Mouse (Mus musculus) ES-Bruce4 (cell line): ENCODE measurements at regions not wholly inside any gene's neighbourhood (a gene's known extent, or its start where the extent isn't known, plus 50 kb on each side); places are given as distances from the start of the nearest gene placed in this dataset.
A peak's percentile ranks its signal among the peaks of the same experiment; 100 is the strongest.

ENCODE experiments used
- H3K27ac ChIP-seq: 2 replicates; pipeline ENCODE4 v1.5.1; 2012; ENCODE audit warnings: low read length, inconsistent platforms; ENCODE audit not compliant: insufficient read depth
- H3K27me3 ChIP-seq: 2 replicates; pipeline ENCODE4 v1.6.1; 2012; ENCODE audit warnings: mild to moderate bottlenecking, low read length, inconsistent platforms; ENCODE audit not compliant: control insufficient read depth, poor library complexity, insufficient read depth, severe bottlenecking
- H3K36me3 ChIP-seq: 2 replicates; pipeline ENCODE4 v1.6.1; 2012; ENCODE audit warnings: inconsistent platforms, mild to moderate bottlenecking, low read length, moderate library complexity; ENCODE audit not compliant: control insufficient read depth, poor library complexity, insufficient read depth, severe bottlenecking
- H3K4me1 ChIP-seq: one replicate; pipeline ENCODE4 v1.8.1; 2011; ENCODE audit warnings: low read length; ENCODE audit not compliant: control insufficient read depth, insufficient read depth
- H3K4me3 ChIP-seq: 2 replicates; pipeline ENCODE4 v1.5.1; 2011; ENCODE audit warnings: low read depth, mild to moderate bottlenecking, low read length
- H3K9ac ChIP-seq: 2 replicates; pipeline ENCODE4 v1.6.1; 2012; ENCODE audit warnings: low read depth, mild to moderate bottlenecking, inconsistent platforms; ENCODE audit not compliant: poor library complexity, severe bottlenecking
- H3K9me3 ChIP-seq: replicated peaks from 2 replicates; pipeline ENCODE4 v1.6.1; 2012; ENCODE audit warnings: mild to moderate bottlenecking, low read length, inconsistent platforms; ENCODE audit not compliant: control insufficient read depth, poor library complexity, insufficient read depth, severe bottlenecking
- CTCF ChIP-seq: IDR thresholded peaks from one replicate; pipeline ENCODE4 v1.8.1; 2011; ENCODE audit warnings: low read depth, low read length
- EP300 ChIP-seq: IDR thresholded peaks from 2 replicates; pipeline ENCODE4 v1.6.1; 2011; ENCODE audit warnings: low read depth, low read length; ENCODE audit not compliant: insufficient read depth
- POLR2A ChIP-seq: IDR thresholded peaks from one replicate; pipeline ENCODE4 v1.8.1; 2011; ENCODE audit warnings: low read length; ENCODE audit not compliant: insufficient read depth

DNA sequence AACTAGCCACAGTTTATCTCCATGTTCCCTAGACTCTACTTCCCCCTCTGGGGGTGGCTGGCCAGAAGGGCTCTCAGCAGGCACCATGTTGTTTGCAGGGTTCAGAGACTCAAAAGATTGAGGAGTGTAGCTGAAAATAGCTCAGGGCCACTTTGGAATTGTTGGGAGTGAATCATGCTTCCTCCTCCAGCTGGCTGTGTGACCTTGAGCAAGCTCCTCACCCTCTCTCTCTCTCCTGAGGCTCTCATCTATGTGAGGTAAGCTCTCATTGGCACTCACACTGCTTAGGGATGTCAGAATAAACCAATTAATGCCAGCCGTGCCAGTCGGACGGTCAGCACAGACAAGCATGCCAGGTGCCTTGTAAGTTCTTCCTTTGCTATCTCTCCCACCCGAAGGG, 228.0 kb downstream of the Sipa1l2 start:
- H3K4me3 ChIP-seq = no peak overlapping the region
- TF ChIP-seq CTCF (no peak), EP300 (no peak), POLR2A (no peak)
- no peak overlapping the region for H3K9ac ChIP-seq
- no peaks in the 10 kb centered on the region for H3K4me1 ChIP-seq
- no peaks in the 10 kb centered on the region for H3K27me3 ChIP-seq
- no peaks in the 10 kb centered on the region for H3K9me3 ChIP-seq
- no peak overlapping the region for H3K27ac ChIP-seq
- no peaks in the 10 kb centered on the region for H3K36me3 ChIP-seq

DNA sequence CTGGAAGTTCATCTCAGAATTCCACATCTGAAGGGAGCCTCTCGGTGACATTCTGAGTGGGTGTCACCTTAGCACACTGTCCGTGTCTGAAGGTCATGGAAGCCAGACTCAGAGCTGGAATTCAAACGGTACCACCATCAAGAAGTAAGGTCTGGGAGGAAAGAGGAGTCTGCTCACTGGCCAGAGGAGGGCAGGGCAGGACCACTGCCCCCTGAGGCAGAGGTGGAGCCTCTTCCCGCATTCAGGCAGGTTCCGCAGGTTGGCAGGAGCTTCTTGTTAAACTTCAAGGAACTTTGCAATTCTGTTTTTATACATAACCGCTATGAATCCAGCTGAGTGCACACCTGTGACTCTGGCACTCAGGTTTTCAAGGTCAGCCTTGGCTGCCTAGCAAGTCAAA, 231.4 kb downstream of the Sipa1l2 start:
- Histone ChIP-seq H3K4me3 (no peak overlapping the region), H3K9me3 (no peaks in the 10 kb centered on the region), H3K27me3 (no peaks in the 10 kb centered on the region), H3K36me3 (no peaks in the 10 kb centered on the region), H3K9ac (no peak overlapping the region), H3K4me1 (no peaks in the 10 kb centered on the region), H3K27ac (no peak overlapping the region)
- TF ChIP-seq EP300 = no peak
- TF ChIP-seq CTCF = peak; percentile 64
- no peak for TF ChIP-seq POLR2A

GRCm38 (mm10) chr8:125337444-125338077, 232.0 kb downstream of the Sipa1l2 start:
- H3K9me3 ChIP-seq = no peaks in the 10 kb centered on the region
- no peak overlapping the region for H3K9ac ChIP-seq
- no peak overlapping the region for H3K4me3 ChIP-seq
- TF ChIP-seq POLR2A (no peak), CTCF (no peak)
- H3K4me1 ChIP-seq = no peaks in the 10 kb centered on the region
- no peaks in the 10 kb centered on the region for H3K36me3 ChIP-seq
- H3K27me3 ChIP-seq = no peaks in the 10 kb centered on the region
- no peak overlapping the region for H3K27ac ChIP-seq

DNA sequence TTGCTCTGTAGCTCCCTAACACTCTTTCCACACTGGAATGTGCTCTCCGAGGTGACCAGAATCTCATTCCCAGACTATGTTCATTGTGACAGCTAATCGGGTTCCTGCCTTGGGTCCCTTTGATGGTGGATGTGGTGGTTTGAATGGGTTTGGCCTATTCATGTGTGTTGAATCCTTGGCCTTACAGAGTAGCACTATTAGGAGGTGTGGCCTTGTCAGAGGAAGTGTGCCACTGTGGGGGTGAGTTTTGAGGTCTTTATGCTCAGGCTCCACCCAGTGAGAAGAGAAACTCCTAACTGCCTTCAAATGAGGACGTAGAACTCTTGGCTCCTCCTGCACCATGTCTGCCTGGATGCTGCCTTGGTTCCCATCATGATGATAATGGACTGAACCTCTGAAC, 232.8 kb downstream of the Sipa1l2 start:
- H3K27me3 ChIP-seq = no peaks in the 10 kb centered on the region
- no peak overlapping the region for H3K27ac ChIP-seq

DNA sequence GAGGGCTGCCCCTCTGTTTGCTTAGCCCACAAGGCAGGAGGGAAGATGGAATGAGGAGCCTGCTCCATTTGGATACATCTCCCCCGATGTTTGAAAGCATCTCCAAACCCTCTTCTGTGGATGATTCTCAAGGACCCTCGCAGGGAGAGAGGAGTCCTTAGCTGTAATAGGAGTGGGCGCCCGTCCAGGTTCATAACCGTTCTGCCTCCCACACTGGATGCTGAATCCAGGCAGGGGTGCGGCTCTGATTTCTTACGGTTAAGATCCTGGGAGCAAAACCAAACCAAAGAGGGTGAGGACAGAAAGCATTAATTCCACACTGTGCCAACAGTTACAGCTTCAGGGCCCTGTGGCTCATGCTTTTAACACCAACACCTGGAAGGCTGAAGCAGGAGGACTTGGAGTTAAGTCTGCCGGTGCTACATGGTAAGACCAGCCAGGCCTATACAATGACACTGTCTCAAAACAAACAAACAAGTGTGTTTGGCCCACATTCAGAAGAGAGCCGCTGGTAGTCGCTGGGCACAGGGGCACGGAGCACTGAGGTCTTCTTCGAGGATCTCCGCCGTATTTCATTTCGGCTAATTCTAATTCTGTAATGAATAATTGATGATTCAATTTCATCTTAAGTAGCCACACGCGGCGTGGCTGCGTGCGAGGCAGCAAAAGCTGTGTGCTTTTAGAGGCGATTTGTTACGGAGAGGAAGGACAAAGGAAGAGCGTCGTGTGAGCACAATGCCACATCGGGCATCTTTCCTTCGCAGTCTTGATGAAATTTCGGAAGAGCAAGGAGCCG, 233.8 kb downstream of the Sipa1l2 start:
- Histone ChIP-seq H3K36me3 (no peaks in the 10 kb centered on the region), H3K4me3 (no peak overlapping the region), H3K27me3 (no peaks in the 10 kb centered on the region), H3K27ac (no peak overlapping the region), H3K4me1 (no peaks in the 10 kb centered on the region), H3K9ac (no peak overlapping the region), H3K9me3 (no peaks in the 10 kb centered on the region)
- TF ChIP-seq CTCF (no peak), EP300 (no peak), POLR2A (no peak)

More for the DNA sequence above, 232.8 kb downstream of the Sipa1l2 start:
- Histone ChIP-seq H3K4me1 (no peaks in the 10 kb centered on the region), H3K9me3 (no peaks in the 10 kb centered on the region), H3K4me3 (no peak overlapping the region), H3K9ac (no peak overlapping the region), H3K36me3 (no peaks in the 10 kb centered on the region)
- TF ChIP-seq EP300 (no peak), POLR2A (no peak), CTCF (no peak)

DNA sequence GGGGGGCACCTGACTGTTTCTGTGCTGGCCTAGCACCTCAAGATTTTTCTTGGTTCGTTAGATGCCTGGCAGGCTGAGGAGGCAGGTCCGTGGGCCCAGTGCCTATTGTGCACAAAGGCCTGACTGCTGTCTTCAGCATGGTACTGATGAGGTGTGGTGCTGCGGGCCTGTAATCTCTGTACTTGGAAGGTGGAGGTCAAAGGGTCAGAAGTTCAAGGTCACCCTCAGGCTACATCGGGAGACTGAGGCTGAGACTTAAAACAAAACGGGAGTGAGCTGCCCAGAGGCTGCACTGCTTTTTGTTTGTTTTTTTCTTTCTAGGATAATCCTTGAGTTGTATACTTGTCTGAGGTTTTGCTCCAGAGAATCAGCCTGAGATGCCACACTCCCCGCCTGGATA, 234.4 kb downstream of the Sipa1l2 start:
- Histone ChIP-seq H3K27me3 (no peaks in the 10 kb centered on the region), H3K36me3 (no peaks in the 10 kb centered on the region), H3K9ac (no peak overlapping the region), H3K4me1 (no peaks in the 10 kb centered on the region), H3K9me3 (no peaks in the 10 kb centered on the region), H3K27ac (no peak overlapping the region), H3K4me3 (no peak overlapping the region)
- no peak for TF ChIP-seq CTCF
- TF ChIP-seq POLR2A = no peak
- TF ChIP-seq EP300 = no peak
